Mouse (Mus musculus): ENCODE measurements at regions not wholly inside any gene's neighbourhood (a gene's known extent, or its start where the extent isn't known, plus 50 kb on each side); places are given as distances from the start of the nearest gene placed in this dataset.

- Histone ChIP-seq H3K36me3 (ENCODE audit: insufficient read depth) (no peaks in the 10 kb centered on the region), H3K9ac (peak overlapping the region; percentile 23; the same call in 1 of the 2 replicates), H3K27me3 (ENCODE audit: insufficient read depth, low read length) (no peaks in the 10 kb centered on the region), H3K4me2 (no peak overlapping the region), H3K4me1 (ENCODE audit: insufficient read depth) (peaks cover 8% of the 10 kb centered on the region), H3K4me3 (ENCODE audit: low read depth, low read length) (no peak overlapping the region), H3K27ac (ENCODE audit: low read depth) (0 out of 2 replicates have a peak overlapping the region, but pooled peaks have one; percentile 8), H3K9me3 (ENCODE audit: low read depth, low read length) (no peaks in the 10 kb centered on the region)
- WGBS = 47% methylated on average over 24 of the region's 24 CpGs
- DNase-seq = no peak
- TF ChIP-seq CTCF (IDR thresholded peaks at IDR 0.05; ENCODE audit: low read depth) = no peak
- peak; percentile 37 for ATAC-seq (ENCODE audit: insufficient read depth)
Observed at GRCm38 (mm10) chr5:138875180-138876076, 55.5 kb downstream of the Gm5294 start.

GRCm38 (mm10) chr5:138881649-138882226 is 61.9 kb downstream of the Gm5294 start:
- H3K27me3 ChIP-seq (ENCODE audit: insufficient read depth, low read length) = no peaks in the 10 kb centered on the region
- WGBS = 63% methylated on average over 9 of the region's 9 CpGs
- H3K4me3 ChIP-seq (ENCODE audit: low read depth, low read length) = no peak overlapping the region
- peak; percentile 19 for DNase-seq
- no peak overlapping the region for H3K27ac ChIP-seq (ENCODE audit: low read depth)
- TF ChIP-seq CTCF (IDR thresholded peaks at IDR 0.05; ENCODE audit: low read depth) = no peak
- H3K9ac ChIP-seq = no peak overlapping the region
- ATAC-seq (ENCODE audit: insufficient read depth) = no peak
- H3K36me3 ChIP-seq (ENCODE audit: insufficient read depth) = no peaks in the 10 kb centered on the region
- H3K9me3 ChIP-seq (ENCODE audit: low read depth, low read length) = no peaks in the 10 kb centered on the region
- H3K4me2 ChIP-seq = no peak overlapping the region
- H3K4me1 ChIP-seq (ENCODE audit: insufficient read depth) = no peaks in the 10 kb centered on the region; the same call in 1 of the 2 replicates

GRCm38 (mm10) chr5:138883573-138883972 is 63.7 kb downstream of the Gm5294 start:
- no peak for ATAC-seq (ENCODE audit: insufficient read depth)
- 58% methylated on average over 9 of the region's 9 CpGs for WGBS

GRCm38 (mm10) chr5:138885905-138886304 is 66.0 kb downstream of the Gm5294 start:
- no peak for TF ChIP-seq CTCF (IDR thresholded peaks at IDR 0.05; ENCODE audit: low read depth)
- H3K4me2 ChIP-seq = no peak overlapping the region
- no peaks in the 10 kb centered on the region for H3K36me3 ChIP-seq (ENCODE audit: insufficient read depth)
- no peaks in the 10 kb centered on the region for H3K27me3 ChIP-seq (ENCODE audit: insufficient read depth, low read length)
- no peak overlapping the region for H3K9ac ChIP-seq
- H3K4me3 ChIP-seq (ENCODE audit: low read depth, low read length) = no peak overlapping the region
- no peaks in the 10 kb centered on the region; the same call in 1 of the 2 replicates for H3K4me1 ChIP-seq (ENCODE audit: insufficient read depth)
- DNase-seq = no peak
- H3K27ac ChIP-seq (ENCODE audit: low read depth) = no peak overlapping the region
- 66% methylated on average over 3 of the region's 3 CpGs for WGBS
- no peak for ATAC-seq (ENCODE audit: insufficient read depth)
- no peaks in the 10 kb centered on the region for H3K9me3 ChIP-seq (ENCODE audit: low read depth, low read length)

More at GRCm38 (mm10) chr5:138883573-138883972, 63.7 kb downstream of the Gm5294 start:
- Histone ChIP-seq H3K4me2 (no peak overlapping the region), H3K9me3 (ENCODE audit: low read depth, low read length) (no peaks in the 10 kb centered on the region), H3K27me3 (ENCODE audit: insufficient read depth, low read length) (no peaks in the 10 kb centered on the region), H3K9ac (no peak overlapping the region), H3K27ac (ENCODE audit: low read depth) (no peak overlapping the region), H3K36me3 (ENCODE audit: insufficient read depth) (no peaks in the 10 kb centered on the region), H3K4me3 (ENCODE audit: low read depth, low read length) (no peak overlapping the region), H3K4me1 (ENCODE audit: insufficient read depth) (no peaks in the 10 kb centered on the region; the same call in 1 of the 2 replicates)
- DNase-seq = no peak
- no peak for TF ChIP-seq CTCF (IDR thresholded peaks at IDR 0.05; ENCODE audit: low read depth)

GRCm38 (mm10) chr5:138888749-138889148 is 68.9 kb downstream of the Gm5294 start:
- no peak overlapping the region for H3K27ac ChIP-seq (ENCODE audit: low read depth)
- H3K4me2 ChIP-seq = no peak overlapping the region
- no peak overlapping the region for H3K9ac ChIP-seq
- ATAC-seq (ENCODE audit: insufficient read depth) (no peak), DNase-seq (no peak)
- WGBS = 41% methylated on average over 9 of the region's 9 CpGs
- no peaks in the 10 kb centered on the region for H3K4me1 ChIP-seq (ENCODE audit: insufficient read depth)
- no peak for TF ChIP-seq CTCF (IDR thresholded peaks at IDR 0.05; ENCODE audit: low read depth)
- no peaks in the 10 kb centered on the region for H3K36me3 ChIP-seq (ENCODE audit: insufficient read depth)
- H3K9me3 ChIP-seq (ENCODE audit: low read depth, low read length) = no peaks in the 10 kb centered on the region; the same call in 1 of the 2 replicates
- H3K4me3 ChIP-seq (ENCODE audit: low read depth, low read length) = no peak overlapping the region
- H3K27me3 ChIP-seq (ENCODE audit: insufficient read depth, low read length) = no peaks in the 10 kb centered on the region

GRCm38 (mm10) chr5:138889760-138890159 is 69.9 kb downstream of the Gm5294 start:
- DNase-seq (no peak), ATAC-seq (ENCODE audit: insufficient read depth) (no peak)
- Histone ChIP-seq H3K36me3 (ENCODE audit: insufficient read depth) (no peaks in the 10 kb centered on the region), H3K4me3 (ENCODE audit: low read depth, low read length) (no peak overlapping the region), H3K27me3 (ENCODE audit: insufficient read depth, low read length) (no peaks in the 10 kb centered on the region), H3K4me1 (ENCODE audit: insufficient read depth) (no peaks in the 10 kb centered on the region), H3K9me3 (ENCODE audit: low read depth, low read length) (no peaks in the 10 kb centered on the region; the same call in 1 of the 2 replicates), H3K9ac (no peak overlapping the region), H3K4me2 (no peak overlapping the region), H3K27ac (ENCODE audit: low read depth) (no peak overlapping the region)
- no peak for TF ChIP-seq CTCF (IDR thresholded peaks at IDR 0.05; ENCODE audit: low read depth)
- 65% methylated on average over 5 of the region's 5 CpGs for WGBS

- peaks cover 8% of the 10 kb centered on the region; the same call in 1 of the 2 replicates for H3K4me1 ChIP-seq (ENCODE audit: insufficient read depth)
- TF ChIP-seq CTCF (IDR thresholded peaks at IDR 0.05; ENCODE audit: low read depth) = no peak
- H3K9ac ChIP-seq = no peak overlapping the region
- H3K4me3 ChIP-seq (ENCODE audit: low read depth, low read length) = no peak overlapping the region
- no peak overlapping the region for H3K4me2 ChIP-seq
- no peaks in the 10 kb centered on the region for H3K36me3 ChIP-seq (ENCODE audit: insufficient read depth)
- WGBS = 91% methylated on average over 13 of the region's 13 CpGs
- no peaks in the 10 kb centered on the region; the same call in 1 of the 2 replicates for H3K9me3 ChIP-seq (ENCODE audit: low read depth, low read length)
- DNase-seq (no peak), ATAC-seq (ENCODE audit: insufficient read depth) (no peak)
- no peak overlapping the region for H3K27ac ChIP-seq (ENCODE audit: low read depth)
- no peaks in the 10 kb centered on the region for H3K27me3 ChIP-seq (ENCODE audit: insufficient read depth, low read length)
Observed at GRCm38 (mm10) chr5:138894496-138894895, 74.6 kb downstream of the Gm5294 start.
